Mouse (Mus musculus) left cerebral cortex, adult 8-10 months (tissue): ENCODE results near the gene Tmem168. TPM values are rescaled to one million over a fixed set of nuclear protein-coding genes. Genes with fewer than 3 reads are reported as not detected.

Experiments used
- DNase-seq, 2 experiments: peaks; one replicate each; pipeline ENCODE4 v3.0.0; 2022; ENCODE audit warnings: low spot score in 2 of 2
- total RNA-seq, 4 experiments: library from RNA; stranded (reverse); gene quantifications; 2 replicates each; pipeline ENCODE4 v1.2.4; 2022

Gene Tmem168
- 10 to 100 TPM; 12.0 to 16.5 (median 13.3) TPM for total RNA-seq

- peak; percentile 90 to 98 for DNase-seq
Observed at GRCm38 (mm10) chr6:13607621-13608493, at the start of gene Tmem168. Gene Tmem168 (minus strand): TSS chr6:13608100.

- no peak for DNase-seq
Observed at GRCm38 (mm10) chr6:13654081-13654480, 46.2 kb upstream of the Tmem168 start.

GRCm38 (mm10) chr6:13652284-13652683 lies 44.4 kb upstream of the Tmem168 start:
- no peak for DNase-seq

- DNase-seq, result no peak
Observed at GRCm38 (mm10) chr6:13650854-13651253, 43.0 kb upstream of the Tmem168 start.

- no peak for DNase-seq
Observed at GRCm38 (mm10) chr6:13648305-13648704, 40.4 kb upstream of the Tmem168 start.

GRCm38 (mm10) chr6:13636582-13636989 lies 28.7 kb upstream of the Tmem168 start:
- DNase-seq, result no peak

- no peak for DNase-seq
Observed at GRCm38 (mm10) chr6:13632571-13632970, 24.7 kb upstream of the Tmem168 start.

- DNase-seq, result no peak
Observed at GRCm38 (mm10) chr6:13630607-13631006, 22.7 kb upstream of the Tmem168 start.

- no peak for DNase-seq
Observed at GRCm38 (mm10) chr6:13619618-13620017, 11.7 kb upstream of the Tmem168 start.

GRCm38 (mm10) chr6:13617110-13617509 lies 9.2 kb upstream of the Tmem168 start:
- no peak for DNase-seq

GRCm38 (mm10) chr6:13614568-13614967 lies 6.7 kb upstream of the Tmem168 start:
- DNase-seq, result no peak

- DNase-seq, result no peak
Observed at GRCm38 (mm10) chr6:13613671-13614070, 5.8 kb upstream of the Tmem168 start.

GRCm38 (mm10) chr6:13610869-13611268 lies 3.0 kb upstream of the Tmem168 start:
- no peak for DNase-seq

- no peak for DNase-seq
Observed at GRCm38 (mm10) chr6:13609353-13610140, 1.6 kb upstream of the Tmem168 start.

- DNase-seq, result no peak
Observed at GRCm38 (mm10) chr6:13606921-13607620, 829 bp downstream of the Tmem168 start.

GRCm38 (mm10) chr6:13606394-13606793 lies 1.5 kb downstream of the Tmem168 start:
- DNase-seq, result no peak

- no peak for DNase-seq
Observed at GRCm38 (mm10) chr6:13603134-13603533, 4.8 kb downstream of the Tmem168 start.

GRCm38 (mm10) chr6:13601587-13601986 lies 6.3 kb downstream of the Tmem168 start:
- DNase-seq, result peak; percentile 15 to 22

GRCm38 (mm10) chr6:13598239-13598923 lies 9.5 kb downstream of the Tmem168 start:
- DNase-seq, result no peak

GRCm38 (mm10) chr6:13592729-13593345 lies 15.1 kb downstream of the Tmem168 start:
- DNase-seq, result no peak

- DNase-seq, result no peak
Observed at GRCm38 (mm10) chr6:13586560-13586959, 21.3 kb downstream of the Tmem168 start.
